Mouse (Mus musculus): ENCODE measurements around the gene Hmcn2.

Gene Hmcn2

GRCm38 (mm10) chr2:31314007-31314465 lies at the start of gene Hmcn2:
Gene Hmcn2, plus strand, starts transcription at chr2:31314415.
- DNase-seq = no peak

- DNase-seq = no peak
Measured at GRCm38 (mm10) chr2:31267447-31267846, 46.8 kb upstream of the Hmcn2 start.

GRCm38 (mm10) chr2:31268631-31269030 lies 45.6 kb upstream of the Hmcn2 start:
- no peak for DNase-seq

GRCm38 (mm10) chr2:31269188-31269587 lies 45.0 kb upstream of the Hmcn2 start:
- no peak for DNase-seq

- DNase-seq = peak in 1 of 2 experiments; percentile 43
Measured at GRCm38 (mm10) chr2:31269847-31270246, 44.4 kb upstream of the Hmcn2 start.

GRCm38 (mm10) chr2:31270470-31270869 lies 43.7 kb upstream of the Hmcn2 start:
- DNase-seq = no peak

- DNase-seq = no peak
Measured at GRCm38 (mm10) chr2:31271071-31271470, 43.1 kb upstream of the Hmcn2 start.

- DNase-seq = no peak
Measured at GRCm38 (mm10) chr2:31274993-31275392, 39.2 kb upstream of the Hmcn2 start.

- peak; percentile 46 to 54 for DNase-seq
Measured at GRCm38 (mm10) chr2:31277810-31278209, 36.4 kb upstream of the Hmcn2 start.

GRCm38 (mm10) chr2:31278483-31278882 lies 35.7 kb upstream of the Hmcn2 start:
- DNase-seq = no peak

GRCm38 (mm10) chr2:31281138-31281537 lies 33.1 kb upstream of the Hmcn2 start:
- DNase-seq = no peak

- DNase-seq = peak; percentile 41 to 56
Measured at GRCm38 (mm10) chr2:31282266-31282665, 31.9 kb upstream of the Hmcn2 start.

GRCm38 (mm10) chr2:31282880-31283279 lies 31.3 kb upstream of the Hmcn2 start:
- no peak for DNase-seq

GRCm38 (mm10) chr2:31284531-31284930 lies 29.7 kb upstream of the Hmcn2 start:
- DNase-seq = no peak

- DNase-seq = peak; percentile 73 to 79
Measured at GRCm38 (mm10) chr2:31291421-31291820, 22.8 kb upstream of the Hmcn2 start.

GRCm38 (mm10) chr2:31294985-31295384 lies 19.2 kb upstream of the Hmcn2 start:
- DNase-seq = peak; percentile 82 to 83

GRCm38 (mm10) chr2:31296395-31296794 lies 17.8 kb upstream of the Hmcn2 start:
- DNase-seq = no peak

GRCm38 (mm10) chr2:31297602-31298268 lies 16.5 kb upstream of the Hmcn2 start:
- peak in 1 of 2 experiments; percentile 38 for DNase-seq

GRCm38 (mm10) chr2:31298814-31299213 lies 15.4 kb upstream of the Hmcn2 start:
- no peak for DNase-seq

GRCm38 (mm10) chr2:31299266-31299665 lies 14.9 kb upstream of the Hmcn2 start:
- DNase-seq = no peak

GRCm38 (mm10) chr2:31299996-31300395 lies 14.2 kb upstream of the Hmcn2 start:
- DNase-seq = no peak

- DNase-seq = no peak
Measured at GRCm38 (mm10) chr2:31303177-31303576, 11.0 kb upstream of the Hmcn2 start.

GRCm38 (mm10) chr2:31304191-31304590 lies 10.0 kb upstream of the Hmcn2 start:
- DNase-seq = no peak

GRCm38 (mm10) chr2:31304801-31305665 lies 9.2 kb upstream of the Hmcn2 start:
- no peak for DNase-seq

All from cerebellum, postnatal 36 days (tissue).